18 mouse cellular contexts compared by ENCODE assay signal in genomic region chr6:100787726-100788125, GRCm38 (mm10).
"Had no signal": no experiment of that assay in that cellular context is flagged by ENCODE, and none has a peak within 500 bp of the region (broad histone marks: within the 10 kb centered on the region; RNA-seq: fewer than 3 reads in every experiment).

No protein-coding gene starts in this region.

- H3K9me3 ChIP-seq: lung, embryonic 15.5 days; midbrain, embryonic 13.5 days; midbrain, embryonic 15.5 days; neural tube, embryonic 12.5 days; stomach, embryonic 15.5 days had no signal

- H3K4me3 ChIP-seq: lung, embryonic 15.5 days; megakaryocyte, embryonic 14.5 days; midbrain, embryonic 13.5 days; midbrain, embryonic 15.5 days; neural tube, embryonic 12.5 days; stomach, embryonic 15.5 days had no signal

- H3K36me3 ChIP-seq: lung, embryonic 15.5 days; midbrain, embryonic 13.5 days; midbrain, embryonic 15.5 days; neural tube, embryonic 12.5 days; stomach, embryonic 15.5 days had no signal

- DNase-seq: liver, postnatal 0 days; lung, adult 2 months; lung, postnatal 14 days; lung, postnatal 36 days; right cerebral cortex, postnatal 14 days; thymus, adult 2 months; thymus, postnatal 25 days; thymus, postnatal 4 days had no signal

- ATAC-seq: liver, postnatal 0 days; lung, postnatal 0 days; midbrain, embryonic 13.5 days; midbrain, embryonic 15.5 days had no signal

- H3K27me3 ChIP-seq: lung, embryonic 15.5 days; megakaryocyte, embryonic 14.5 days; midbrain, embryonic 13.5 days; midbrain, embryonic 15.5 days; neural tube, embryonic 12.5 days; stomach, embryonic 15.5 days had no signal

- H3K4me1 ChIP-seq: lung, embryonic 15.5 days; megakaryocyte, embryonic 14.5 days; midbrain, embryonic 13.5 days; midbrain, embryonic 15.5 days; neural tube, embryonic 12.5 days; stomach, embryonic 15.5 days had no signal

- H3K9ac ChIP-seq: liver, postnatal 0 days; lung, embryonic 15.5 days; midbrain, embryonic 13.5 days; midbrain, embryonic 15.5 days; neural tube, embryonic 12.5 days; stomach, embryonic 15.5 days had no signal

- H3K27ac ChIP-seq: lung, embryonic 15.5 days; macrophage; midbrain, embryonic 13.5 days; midbrain, embryonic 15.5 days; neural tube, embryonic 12.5 days; stomach, embryonic 15.5 days; stomach, postnatal 0 days had no signal

- H3K4me2 ChIP-seq: lung, embryonic 15.5 days; midbrain, embryonic 11.5 days; midbrain, embryonic 13.5 days; midbrain, embryonic 15.5 days; neural tube, embryonic 12.5 days; stomach, embryonic 15.5 days had no signal
